Mouse (Mus musculus) gonadal fat pad, adult 2 months (tissue): Measurements from ENCODE around the gene Ckm. TPM values are rescaled to one million over a fixed set of nuclear protein-coding genes. Genes with fewer than 3 reads are reported as not detected.

Experiments used
- DNase-seq: peaks from one replicate; pipeline ENCODE4 v3.0.0-alpha.2; 2012; ENCODE audit warnings: low read depth
- polyA plus RNA-seq: library from polyadenylated mRNA; depleted of rRNA; stranded (reverse); fragments of >200 nt; gene quantifications from 2 replicates; pipeline ENCODE4 v1.2.3, GENCODE M21; 2012; rRNA removed

The Ckm gene
- polyA plus RNA-seq, 1 experiment, result 62.7 TPM

GRCm38 (mm10) chr7:19466602-19467145 is 62.1 kb downstream of the Ckm start:
- no peak for DNase-seq

- DNase-seq, result no peak
Measured at GRCm38 (mm10) chr7:19467638-19468037, 63.1 kb downstream of the Ckm start.

GRCm38 (mm10) chr7:19468279-19468678 is 63.7 kb downstream of the Ckm start:
- no peak for DNase-seq

GRCm38 (mm10) chr7:19469404-19469803 is 64.8 kb downstream of the Ckm start:
- no peak for DNase-seq

GRCm38 (mm10) chr7:19470308-19470707 is 65.7 kb downstream of the Ckm start:
- DNase-seq, result no peak

GRCm38 (mm10) chr7:19472403-19472802 is 67.8 kb downstream of the Ckm start:
- DNase-seq, result no peak

Other genes starting within 250 kb of the Ckm start
- 2.6 and 3.9 TPM in 2 replicates for gene Gipr, start 238.6 kb upstream of the Ckm start, polyA plus RNA-seq
- gene Eml2, start 228.4 kb upstream of the Ckm start, polyA plus RNA-seq, result 47.5 and 48.5 TPM in 2 replicates
- 13.3 and 15.3 TPM in 2 replicates for gene Gpr4, start 192.2 kb upstream of the Ckm start, polyA plus RNA-seq
- 30.2 and 38.1 TPM in 2 replicates for gene Opa3, start 176.4 kb upstream of the Ckm start, polyA plus RNA-seq
- 61.0 and 82.5 TPM in 2 replicates for gene Vasp, start 133.0 kb upstream of the Ckm start, polyA plus RNA-seq
- not detected in 2 replicates for gene Ppm1n, start 124.7 kb upstream of the Ckm start, polyA plus RNA-seq
- 30.6 and 59.5 TPM in 2 replicates for gene Rtn2, start 122.2 kb upstream of the Ckm start, polyA plus RNA-seq
- 0.89 and 1.1 TPM in 2 replicates for gene Fosb, start 94.7 kb upstream of the Ckm start, polyA plus RNA-seq
- 49.0 and 57.8 TPM in 2 replicates for gene Ercc1, start 60.0 kb upstream of the Ckm start, polyA plus RNA-seq
- gene Cd3eap, start 45.3 kb upstream of the Ckm start, polyA plus RNA-seq, result 4.5 and 5.3 TPM in 2 replicates
- 13.3 and 14.8 TPM in 2 replicates for gene Ppp1r13l, start 45.0 kb upstream of the Ckm start, polyA plus RNA-seq
- gene Ercc2, start 22.8 kb upstream of the Ckm start, polyA plus RNA-seq, result 32.0 and 47.0 TPM in 2 replicates
- gene Klc3, start 672 bp upstream of the Ckm start, polyA plus RNA-seq, result 20.9 and 27.8 TPM in 2 replicates
- 12.1 and 12.3 TPM in 2 replicates for gene Mark4, start 54.0 kb downstream of the Ckm start, polyA plus RNA-seq
- gene Exoc3l2, start 58.6 kb downstream of the Ckm start, polyA plus RNA-seq, result 5.1 and 5.3 TPM in 2 replicates
- 10.9 TPM in 2 replicates for gene Bloc1s3, start 103.6 kb downstream of the Ckm start, polyA plus RNA-seq
- 114 and 128 TPM in 2 replicates for gene Trappc6a, start 103.6 kb downstream of the Ckm start, polyA plus RNA-seq
- 0.35 and 0.56 TPM in 2 replicates for gene Nkpd1, start 113.1 kb downstream of the Ckm start, polyA plus RNA-seq
- 104 and 109 TPM in 2 replicates for gene Ppp1r37, start 158.3 kb downstream of the Ckm start, polyA plus RNA-seq
- 2.0 and 2.7 TPM in 2 replicates for gene Zfp296, start 172.5 kb downstream of the Ckm start, polyA plus RNA-seq
- gene Gemin7, start 172.8 kb downstream of the Ckm start, polyA plus RNA-seq, result 70.7 and 100 TPM in 2 replicates
- 56.3 and 60.1 TPM in 2 replicates for gene Clasrp, start 199.7 kb downstream of the Ckm start, polyA plus RNA-seq
- gene Relb, start 224.7 kb downstream of the Ckm start, polyA plus RNA-seq, result 21.9 and 23.9 TPM in 2 replicates